In genomic region chr1:172317946-172318345, GRCm38 (mm10) we compare ENCODE assay signal across 15 mouse cellular contexts. TPM values are rescaled to one million over a fixed set of nuclear protein-coding genes. Genes with fewer than 3 reads are reported as not detected.
DNase-seq lines count a peak whose midpoint lies in the region; ATAC-seq and TF ChIP-seq lines count a peak whose summit lies in the region.
"Had no signal": no experiment of that assay in that cellular context is flagged by ENCODE, and none has a peak within 500 bp of the region (broad histone marks: within the 10 kb centered on the region; RNA-seq: fewer than 3 reads in every experiment).

No protein-coding gene starts in this region.

- no peak for DNase-seq in limb, embryonic 11.5 days (ENCODE audit: low spot score)
- DNase-seq in limb, embryonic 10.5 days (ENCODE audit: low spot score) = no peak
- peak; percentile 78 for DNase-seq in cerebellum, adult 11-12 months
- DNase-seq in cerebellum, postnatal 10 days = peak; percentile 58 to 64
- DNase-seq in yolk sac, embryonic 10.5 days (ENCODE audit: low spot score) = no peak
- no peak for DNase-seq in spleen, postnatal 36 days (ENCODE audit: low spot score in 2 of 2)
- no peak for DNase-seq in thymus, adult 2 months
- DNase-seq: heart, postnatal 14 days; kidney, adult 2 months; layer of hippocampus, adult 9-11 months; left cerebral cortex, postnatal 4 days; lung, adult 18-20 months had no signal

- H3K4me2 ChIP-seq in limb, embryonic 11.5 days (ENCODE audit: low read depth, severe bottlenecking) = no peak overlapping the region
- H3K4me2 ChIP-seq in limb, embryonic 13.5 days (replicated peaks) = no peak overlapping the region

- 60% methylated on average over 15 of the region's 15 CpGs for WGBS in limb, embryonic 11.5 days
- WGBS in limb, embryonic 10.5 days = 59% methylated on average over 15 of the region's 15 CpGs
- WGBS in limb, embryonic 13.5 days = 73% methylated on average over 15 of the region's 15 CpGs
- 97% methylated on average over 15 of the region's 15 CpGs for WGBS in thymus, adult 2 months

- 0 out of 2 replicates have a peak, but pooled peaks have one; percentile 3 for ATAC-seq in limb, embryonic 11.5 days (ENCODE audit: insufficient number of reproducible peaks, low FRiP score, low TSS enrichment, low read depth)
- no peak for ATAC-seq in limb, embryonic 13.5 days (ENCODE audit: low FRiP score, low read depth)

- H3K9ac ChIP-seq in limb, embryonic 11.5 days (ENCODE audit: low read length) = no peak overlapping the region
- 0 out of 2 replicates have a peak overlapping the region, but pooled peaks have one; percentile 35 for H3K9ac ChIP-seq in limb, embryonic 13.5 days

- TF ChIP-seq CTCF in thymus, adult 2 months (IDR thresholded peaks at IDR 0.05; ENCODE audit: borderline replicate concordance, control insufficient read depth, extremely low read depth, insufficient read depth, low read length, poor library complexity) = no peak

- no peak for TF ChIP-seq POLR2A in thymus, adult 2 months (IDR thresholded peaks at IDR 0.05; ENCODE audit: control insufficient read depth, extremely low read depth, insufficient read depth, low read length, poor library complexity)

- H3K27me3 ChIP-seq in limb, embryonic 11.5 days (ENCODE audit: control insufficient read depth, insufficient read depth, low read length) = no peaks in the 10 kb centered on the region
- peaks cover 25% of the 10 kb centered on the region for H3K27me3 ChIP-seq in limb, embryonic 10.5 days (ENCODE audit: low read depth, poor library complexity, severe bottlenecking)
- H3K27me3 ChIP-seq in limb, embryonic 13.5 days = 0 out of 2 replicates have a peak, but pooled peaks cover 2% of the 10 kb centered on the region
- H3K27me3 ChIP-seq in thymus, adult 2 months (ENCODE audit: control insufficient read depth, insufficient read depth, low read length) = no peaks in the 10 kb centered on the region

- H3K4me3 ChIP-seq in limb, embryonic 11.5 days (ENCODE audit: low read depth, low read length) = no peak overlapping the region
- H3K4me3 ChIP-seq in limb, embryonic 10.5 days = no peak overlapping the region
- H3K4me3 ChIP-seq in limb, embryonic 13.5 days = no peak overlapping the region
- no peak overlapping the region for H3K4me3 ChIP-seq in thymus, adult 2 months (ENCODE audit: control insufficient read depth, insufficient read depth, low read length)

- H3K27ac ChIP-seq in limb, embryonic 11.5 days (replicated peaks; ENCODE audit: low read depth, low read length) = no peak overlapping the region
- no peak overlapping the region; the same call in 1 of the 2 replicates for H3K27ac ChIP-seq in limb, embryonic 10.5 days
- no peak overlapping the region for H3K27ac ChIP-seq in limb, embryonic 13.5 days
- H3K27ac ChIP-seq in thymus, adult 2 months (ENCODE audit: control insufficient read depth, insufficient read depth, low read length) = no peak overlapping the region

- H3K4me1 ChIP-seq in limb, embryonic 11.5 days (ENCODE audit: control insufficient read depth, insufficient read depth, low read length) = 0 out of 2 replicates have a peak, but pooled peaks cover 5% of the 10 kb centered on the region
- peaks cover 48% of the 10 kb centered on the region for H3K4me1 ChIP-seq in limb, embryonic 10.5 days
- peaks cover 18% of the 10 kb centered on the region for H3K4me1 ChIP-seq in limb, embryonic 13.5 days
- H3K4me1 ChIP-seq in thymus, adult 2 months (replicated peaks; ENCODE audit: control insufficient read depth, insufficient read depth, low read length) = peaks cover 4% of the 10 kb centered on the region

- H3K36me3 ChIP-seq in limb, embryonic 11.5 days (ENCODE audit: control insufficient read depth, insufficient read depth, low read length) = no peaks in the 10 kb centered on the region; the same call in 1 of the 2 replicates
- H3K36me3 ChIP-seq in limb, embryonic 10.5 days = peaks cover 34% of the 10 kb centered on the region
- H3K36me3 ChIP-seq in limb, embryonic 13.5 days = peaks cover 41% of the 10 kb centered on the region
- peaks cover 4% of the 10 kb centered on the region; the same call in 1 of the 2 replicates for H3K36me3 ChIP-seq in thymus, adult 2 months (ENCODE audit: control insufficient read depth, insufficient read depth, low read length)

- no peaks in the 10 kb centered on the region for H3K9me3 ChIP-seq in limb, embryonic 11.5 days (ENCODE audit: control insufficient read depth, low read length)
- H3K9me3 ChIP-seq in limb, embryonic 10.5 days (replicated peaks) = no peaks in the 10 kb centered on the region
- no peaks in the 10 kb centered on the region for H3K9me3 ChIP-seq in limb, embryonic 13.5 days
- H3K9me3 ChIP-seq: G1E had no signal

RNA-seq across cellular contexts. Expression of gene Kcnj9, which starts 11.2 kb away (rescaled TPM):
- not detected in 2 replicates for polyA plus RNA-seq in limb, embryonic 11.5 days (2014; fragmentation: Nextera tagmentation; extraction: Ambion mirVana)
- 0.10 TPM in 1 of 2 replicates, not detected in the other for polyA plus RNA-seq in limb, embryonic 10.5 days (2016; fragmentation: Nextera tagmentation; extraction: Ambion mirVana)
- polyA plus RNA-seq in limb, embryonic 13.5 days (2015; fragmentation: Nextera tagmentation; extraction: Ambion mirVana) = 0.06 TPM in 1 of 2 replicates, not detected in the other
- 1.5 TPM in 2 replicates for polyA plus RNA-seq in thymus, adult 2 months (2012; rRNA removed)
- polyA plus RNA-seq: G1E; small intestine, adult 2 months had no signal

RNA-seq across cellular contexts. Expression of gene Atp1a2, which starts 20.1 kb away (rescaled TPM):
- polyA plus RNA-seq in limb, embryonic 11.5 days (2014; fragmentation: Nextera tagmentation; extraction: Ambion mirVana) = 1.4 and 1.5 TPM in 2 replicates
- polyA plus RNA-seq in limb, embryonic 10.5 days (2016; fragmentation: Nextera tagmentation; extraction: Ambion mirVana) = 0.62 and 3.2 TPM in 2 replicates
- polyA plus RNA-seq in limb, embryonic 13.5 days (2015; fragmentation: Nextera tagmentation; extraction: Ambion mirVana) = 5.3 and 5.6 TPM in 2 replicates
- polyA plus RNA-seq in thymus, adult 2 months (2012; rRNA removed) = 24.4 and 28.5 TPM in 2 replicates
- polyA plus RNA-seq: G1E had no signal

RNA-seq across cellular contexts. Expression of gene Kcnj10, which starts 23.1 kb away (rescaled TPM):
- polyA plus RNA-seq in limb, embryonic 11.5 days (2014; fragmentation: Nextera tagmentation; extraction: Ambion mirVana) = 0.07 and 0.11 TPM in 2 replicates
- 0.05 TPM in 2 replicates for polyA plus RNA-seq in limb, embryonic 10.5 days (2016; fragmentation: Nextera tagmentation; extraction: Ambion mirVana)
- 0.04 and 0.05 TPM in 2 replicates for polyA plus RNA-seq in limb, embryonic 13.5 days (2015; fragmentation: Nextera tagmentation; extraction: Ambion mirVana)
- 3.2 and 3.9 TPM in 2 replicates for polyA plus RNA-seq in thymus, adult 2 months (2012; rRNA removed)
- polyA plus RNA-seq: G1E had no signal

RNA-seq across cellular contexts. Expression of gene Igsf8, which starts 56.5 kb away (rescaled TPM):
- 31.9 and 35.4 TPM in 2 replicates for polyA plus RNA-seq in limb, embryonic 11.5 days (2014; fragmentation: Nextera tagmentation; extraction: Ambion mirVana)
- 30.0 and 40.8 TPM in 2 replicates for polyA plus RNA-seq in limb, embryonic 10.5 days (2016; fragmentation: Nextera tagmentation; extraction: Ambion mirVana)
- 42.2 and 46.7 TPM in 2 replicates for polyA plus RNA-seq in limb, embryonic 13.5 days (2015; fragmentation: Nextera tagmentation; extraction: Ambion mirVana)
- polyA plus RNA-seq in thymus, adult 2 months (2012; rRNA removed) = 159 and 162 TPM in 2 replicates

RNA-seq across cellular contexts. Expression of gene Pigm, which starts 58.4 kb away (rescaled TPM):
- polyA plus RNA-seq in limb, embryonic 11.5 days (2014; fragmentation: Nextera tagmentation; extraction: Ambion mirVana) = 12.4 and 12.6 TPM in 2 replicates
- polyA plus RNA-seq in limb, embryonic 10.5 days (2016; fragmentation: Nextera tagmentation; extraction: Ambion mirVana) = 9.9 and 10.5 TPM in 2 replicates
- 6.2 and 6.8 TPM in 2 replicates for polyA plus RNA-seq in limb, embryonic 13.5 days (2015; fragmentation: Nextera tagmentation; extraction: Ambion mirVana)
- 20.8 and 25.3 TPM in 2 replicates for polyA plus RNA-seq in thymus, adult 2 months (2012; rRNA removed)

Comparison
In these comparisons a context has a peak if more than half of its experiments do, and no peak if none do; other contexts are left out.
1. DNase-seq: peak in cerebellum, adult 11-12 months (single experiment) and cerebellum, postnatal 10 days (2 of 2); none in limb, embryonic 11.5 days (single experiment), limb, embryonic 10.5 days (single experiment), yolk sac, embryonic 10.5 days (single experiment), spleen, postnatal 36 days (0 of 2) and thymus, adult 2 months (single experiment).